ENCODE assay signal across 24 mouse cellular contexts in genomic region chr7:145051616-145052015, GRCm38 (mm10).
DNase-seq lines count a peak whose midpoint lies in the region; ATAC-seq and TF ChIP-seq lines count a peak whose summit lies in the region.
"Had no signal": no experiment of that assay in that cellular context is flagged by ENCODE, and none has a peak within 500 bp of the region (broad histone marks: within the 10 kb centered on the region; RNA-seq: fewer than 3 reads in every experiment).

No protein-coding gene starts in this region.

- no peak for ATAC-seq in lung, postnatal 0 days
- ATAC-seq: forebrain, embryonic 14.5 days; forebrain, embryonic 16.5 days had no signal

- no peaks in the 10 kb centered on the region for H3K36me3 ChIP-seq in lung, postnatal 0 days (ENCODE audit: insufficient read depth, low read length)
- H3K36me3 ChIP-seq: embryonic facial prominence, embryonic 13.5 days; embryonic facial prominence, embryonic 15.5 days; forebrain, embryonic 10.5 days; forebrain, embryonic 12.5 days had no signal

- 0 out of 2 replicates have a peak, but pooled peaks have one; percentile 20 for TF ChIP-seq EP300 in lung, postnatal 0 days (IDR thresholded peaks at IDR 0.05)

- H3K27ac ChIP-seq in lung, postnatal 0 days (ENCODE audit: low read length) = no peak overlapping the region
- H3K27ac ChIP-seq: embryonic facial prominence, embryonic 13.5 days; embryonic facial prominence, embryonic 15.5 days; forebrain, embryonic 10.5 days; forebrain, embryonic 12.5 days had no signal

- no peak for TF ChIP-seq CTCF in lung, postnatal 0 days (IDR thresholded peaks at IDR 0.05)

- H3K27me3 ChIP-seq in lung, postnatal 0 days (replicated peaks; ENCODE audit: insufficient read depth, low read length) = no peaks in the 10 kb centered on the region
- H3K27me3 ChIP-seq: embryonic facial prominence, embryonic 13.5 days; embryonic facial prominence, embryonic 15.5 days; forebrain, embryonic 12.5 days had no signal

- H3K4me2 ChIP-seq in lung, postnatal 0 days (replicated peaks; ENCODE audit: low read depth, low read length) = no peak overlapping the region
- H3K4me2 ChIP-seq: embryonic facial prominence, embryonic 13.5 days; embryonic facial prominence, embryonic 15.5 days; forebrain, embryonic 12.5 days had no signal

- no peak overlapping the region for H3K4me3 ChIP-seq in lung, postnatal 0 days (ENCODE audit: low read depth, low read length)
- H3K4me3 ChIP-seq: embryonic facial prominence, embryonic 13.5 days; embryonic facial prominence, embryonic 15.5 days; erythroblast, embryonic 14.5 days; forebrain, embryonic 10.5 days; forebrain, embryonic 12.5 days had no signal

- no peaks in the 10 kb centered on the region for H3K9me3 ChIP-seq in lung, postnatal 0 days (ENCODE audit: low read length)
- H3K9me3 ChIP-seq: embryonic facial prominence, embryonic 15.5 days; forebrain, embryonic 12.5 days had no signal

- H3K9ac ChIP-seq in lung, postnatal 0 days (replicated peaks; ENCODE audit: low read depth) = no peak overlapping the region
- H3K9ac ChIP-seq: embryonic facial prominence, embryonic 13.5 days; embryonic facial prominence, embryonic 15.5 days; forebrain, embryonic 12.5 days had no signal

- peaks cover 10% of the 10 kb centered on the region; the same call in 1 of the 2 replicates for H3K4me1 ChIP-seq in lung, postnatal 0 days (ENCODE audit: insufficient read depth, low read depth, low read length)

- peak; percentile 39 to 57 for DNase-seq in lung, adult 18-20 months
- DNase-seq in lung, postnatal 25 days (ENCODE audit: low spot score) = no peak
- peak; percentile 61 for DNase-seq in lung, postnatal 0 days (ENCODE audit: low spot score)
- no peak for DNase-seq in lung, postnatal 4 days
- peak; percentile 41 for DNase-seq in 3134 (ENCODE audit: extremely low read depth, insufficient read length, low spot score)
- peak; percentile 39 for DNase-seq in 416B (ENCODE audit: low read depth)
- DNase-seq in kidney, adult 18-20 months = no peak
- DNase-seq: adrenal gland, adult 2 months; adrenal gland, postnatal 10 days; adrenal gland, postnatal 25 days; cerebellum, adult 11 months; cerebellum, adult 18-20 months; cerebellum, adult 8-10 months; cerebellum, adult 9-11 months; cerebellum, postnatal 14 days; cerebellum, postnatal 36 days; embryo, embryonic 11 days had no signal

Comparison
In these comparisons a context has a peak if more than half of its experiments do, and no peak if none do; other contexts are left out.
1. DNase-seq: peak in lung, adult 18-20 months (2 of 2), lung, postnatal 0 days (single experiment), 3134 (single experiment) and 416B (single experiment); none in lung, postnatal 25 days (single experiment), lung, postnatal 4 days (0 of 2) and kidney, adult 18-20 months (single experiment).